Mouse (Mus musculus): ENCODE data around the gene Tbx18.

Gene Tbx18

GRCm38 (mm10) chr9:87721793-87722192 is 9.3 kb downstream of the Tbx18 start:
- no peak for DNase-seq (ENCODE audit: low spot score in 2 of 2)

- no peak for DNase-seq (ENCODE audit: low spot score in 2 of 2)
These were observed 20.7 kb downstream of the Tbx18 start for GRCm38 (mm10) chr9:87710360-87710759.

GRCm38 (mm10) chr9:87708151-87708550 is 22.9 kb downstream of the Tbx18 start:
- DNase-seq (ENCODE audit: low spot score in 2 of 2) = peak in 1 of 2 experiments; percentile 74

GRCm38 (mm10) chr9:87702267-87702666 is 28.8 kb downstream of the Tbx18 start:
- DNase-seq (ENCODE audit: low spot score in 2 of 2) = no peak

- no peak for DNase-seq (ENCODE audit: low spot score in 2 of 2)
These were observed 44.1 kb downstream of the Tbx18 start for GRCm38 (mm10) chr9:87686981-87687380.

GRCm38 (mm10) chr9:87682247-87682646 is 48.8 kb downstream of the Tbx18 start:
- DNase-seq (ENCODE audit: low spot score in 2 of 2) = no peak

All from urinary bladder, postnatal 4 days (tissue).